Mouse (Mus musculus) erythroblast, embryonic 14.5 days (primary cell): Measurements from ENCODE around the gene Nudt4.

Experiments
- GATA1 ChIP-seq: IDR thresholded peaks from 2 replicates; pipeline ENCODE4 v1.6.1; 2012; ENCODE audit warnings: low read length, inconsistent platforms, mixed read lengths
- TAL1 ChIP-seq: IDR thresholded peaks from 3 replicates; pipeline ENCODE4 v1.6.1; 2012; ENCODE audit warnings: low read length, inconsistent platforms, mixed read lengths

DNA sequence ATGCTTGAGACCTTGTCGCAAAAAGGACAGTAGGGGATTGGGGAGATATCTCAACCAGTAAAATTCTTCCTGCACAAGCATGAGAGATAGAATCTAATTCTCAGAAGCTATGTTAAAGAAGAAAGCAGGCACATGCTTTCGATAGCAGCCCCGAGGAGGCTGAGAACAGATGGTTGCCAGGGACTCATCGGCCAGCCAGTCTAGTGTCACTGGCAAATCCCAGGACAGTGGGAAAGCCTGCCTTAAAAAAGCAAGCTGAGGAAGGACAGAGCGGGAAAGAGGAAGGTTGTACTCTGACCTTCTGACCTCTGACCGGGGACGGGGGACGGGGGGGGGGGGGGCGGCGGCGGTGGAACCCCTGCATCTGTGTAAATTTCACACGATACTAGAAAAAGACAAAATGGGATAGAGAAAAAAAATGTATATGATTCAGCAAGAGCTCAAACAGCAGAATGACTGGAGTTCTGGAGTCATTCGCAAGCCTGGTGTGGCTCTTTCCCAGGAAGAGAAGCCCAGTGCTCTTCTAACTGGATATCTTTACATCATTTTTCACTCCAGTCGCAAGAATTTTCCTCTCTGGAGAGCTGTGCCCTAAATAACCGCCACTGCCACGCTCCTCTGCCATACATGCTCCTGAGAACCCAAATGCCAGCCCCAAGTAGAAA lies 46.9 kb upstream of the Nudt4 start:
- no peak for TF ChIP-seq GATA1
- no peak for TF ChIP-seq TAL1
